Mouse (Mus musculus): ENCODE data around the gene Prkab2. TPM values are rescaled to one million over a fixed set of nuclear protein-coding genes. Genes with fewer than 3 reads are reported as not detected.

Gene Prkab2
- 10 to 100 TPM; 20.5 to 22.1 TPM for total RNA-seq (2021)

- intact Hi-C loops (cut with DNase I), result loop anchor here (2.0 to 5.0 kb wide), 2 partner anchors 47 to 109 kb away; partner anchors contain the start of gene Chd1l
- DNase-seq (ENCODE audit: low spot score), result peak; percentile 98
Measured at GRCm38 (mm10) chr3:97657655-97658411, at the start of gene Prkab2. TSS of gene Prkab2 (plus strand) at chr3:97658193.

GRCm38 (mm10) chr3:97609201-97609844, 48.7 kb upstream of the Prkab2 start:
- intact Hi-C loops (cut with DNase I), result no loop called here
- DNase-seq (ENCODE audit: low spot score), result no peak

GRCm38 (mm10) chr3:97609845-97610410, 48.1 kb upstream of the Prkab2 start, which contains the start of gene Chd1l:
TSS of gene Chd1l (minus strand) at chr3:97610203.
- DNase-seq (ENCODE audit: low spot score), result peak; percentile 80
- intact Hi-C loops (cut with DNase I), result loop anchor here (2.0 to 10.0 kb wide), 3 partner anchors 19 to 275 kb away; partner anchors contain the start of genes Fmo5 and Pde4dip

GRCm38 (mm10) chr3:97611021-97611420, 47.0 kb upstream of the Prkab2 start:
- intact Hi-C loops (cut with DNase I), result loop anchor here (2.0 to 10.0 kb wide), 3 partner anchors 18 to 274 kb away; partner anchors contain the start of genes Fmo5 and Pde4dip
- DNase-seq (ENCODE audit: low spot score), result no peak

- DNase-seq (ENCODE audit: low spot score), result no peak
- intact Hi-C loops (cut with DNase I), result loop anchor here (10.0 kb wide), 1 partner anchor 270 kb away; the partner anchor contains the start of gene Pde4dip
Measured at GRCm38 (mm10) chr3:97615154-97615553, 42.8 kb upstream of the Prkab2 start.

- intact Hi-C loops (cut with DNase I), result loop anchor here (10.0 kb wide), 1 partner anchor 269 kb away; the partner anchor contains the start of gene Pde4dip
Measured at GRCm38 (mm10) chr3:97615933-97616332, 42.1 kb upstream of the Prkab2 start.

GRCm38 (mm10) chr3:97617091-97617825, 40.7 kb upstream of the Prkab2 start:
- DNase-seq (ENCODE audit: low spot score), result no peak
- intact Hi-C loops (cut with DNase I), result loop anchor here (10.0 kb wide), 1 partner anchor 268 kb away; the partner anchor contains the start of gene Pde4dip

More at GRCm38 (mm10) chr3:97615933-97616332, 42.1 kb upstream of the Prkab2 start:
- DNase-seq (ENCODE audit: low spot score), result no peak

- intact Hi-C loops (cut with DNase I), result loop anchor here (10.0 kb wide), 1 partner anchor 267 kb away; the partner anchor contains the start of gene Pde4dip
- DNase-seq (ENCODE audit: low spot score), result no peak
Measured at GRCm38 (mm10) chr3:97617899-97618298, 40.1 kb upstream of the Prkab2 start.

- intact Hi-C loops (cut with DNase I), result no loop called here
- DNase-seq (ENCODE audit: low spot score), result no peak
Measured at GRCm38 (mm10) chr3:97620657-97621056, 37.3 kb upstream of the Prkab2 start.

- DNase-seq (ENCODE audit: low spot score), result no peak
- intact Hi-C loops (cut with DNase I), result no loop called here
Measured at GRCm38 (mm10) chr3:97624611-97625010, 33.4 kb upstream of the Prkab2 start.

GRCm38 (mm10) chr3:97627893-97628292, 30.1 kb upstream of the Prkab2 start:
- intact Hi-C loops (cut with DNase I), result loop anchor here (2.0 kb wide), 1 partner anchor 17 kb away; the partner anchor contains the start of gene Chd1l
- no peak for DNase-seq (ENCODE audit: low spot score)

- peak; percentile 74 for DNase-seq (ENCODE audit: low spot score)
- intact Hi-C loops (cut with DNase I), result loop anchor here (2.0 kb wide), 1 partner anchor 18 kb away; the partner anchor contains the start of gene Chd1l
Measured at GRCm38 (mm10) chr3:97628391-97629001, 29.5 kb upstream of the Prkab2 start, which contains the start of gene Fmo5. TSS of gene Fmo5 (plus strand) at chr3:97628804.

GRCm38 (mm10) chr3:97629941-97630340, 28.1 kb upstream of the Prkab2 start:
- no peak for DNase-seq (ENCODE audit: low spot score)
- intact Hi-C loops (cut with DNase I), result loop anchor here (2.0 kb wide), 1 partner anchor 19 kb away; the partner anchor contains the start of gene Chd1l

GRCm38 (mm10) chr3:97630746-97631145, 27.2 kb upstream of the Prkab2 start:
- intact Hi-C loops (cut with DNase I), result no loop called here
- no peak for DNase-seq (ENCODE audit: low spot score)

- intact Hi-C loops (cut with DNase I), result no loop called here
- DNase-seq (ENCODE audit: low spot score), result no peak
Measured at GRCm38 (mm10) chr3:97631258-97631860, 26.6 kb upstream of the Prkab2 start.

- DNase-seq (ENCODE audit: low spot score), result no peak
- intact Hi-C loops (cut with DNase I), result no loop called here
Measured at GRCm38 (mm10) chr3:97633456-97633855, 24.5 kb upstream of the Prkab2 start.

GRCm38 (mm10) chr3:97634288-97634761, 23.7 kb upstream of the Prkab2 start:
- peak; percentile 33 for DNase-seq (ENCODE audit: low spot score)
- intact Hi-C loops (cut with DNase I), result no loop called here

GRCm38 (mm10) chr3:97641396-97641795, 16.6 kb upstream of the Prkab2 start:
- no peak for DNase-seq (ENCODE audit: low spot score)

More at GRCm38 (mm10) chr3:97641396-97641795, 16.6 kb upstream of the Prkab2 start:
- intact Hi-C loops (cut with DNase I), result no loop called here

Data from heart, postnatal 25 days (tissue).